Mouse (Mus musculus): ENCODE results near the gene Nosip.

GRCm38 (mm10) chr7:45113476-45113875 lies 51.2 kb downstream of the Nosip start:
- TF ChIP-seq CTCF (IDR thresholded peaks at IDR 0.05; ENCODE audit: low read depth) = no peak
- TF ChIP-seq EP300 (IDR thresholded peaks at IDR 0.05; ENCODE audit: low read depth) = no peak

Data from liver, embryonic 14.5 days (tissue).